Mouse (Mus musculus): ENCODE measurements around the gene Shank3. TPM values are rescaled to one million over a fixed set of nuclear protein-coding genes. Genes with fewer than 3 reads are reported as not detected.

The Shank3 gene
- total RNA-seq, 1 experiment from 2014 or later, result not detected

GRCm38 (mm10) chr15:89475611-89476474 is 23.6 kb upstream of the Shank3 start:
- peak; percentile 93 for ATAC-seq (ENCODE audit: extremely low read depth, insufficient number of reproducible peaks, low FRiP score, poor library complexity, severe bottlenecking)

DNA sequence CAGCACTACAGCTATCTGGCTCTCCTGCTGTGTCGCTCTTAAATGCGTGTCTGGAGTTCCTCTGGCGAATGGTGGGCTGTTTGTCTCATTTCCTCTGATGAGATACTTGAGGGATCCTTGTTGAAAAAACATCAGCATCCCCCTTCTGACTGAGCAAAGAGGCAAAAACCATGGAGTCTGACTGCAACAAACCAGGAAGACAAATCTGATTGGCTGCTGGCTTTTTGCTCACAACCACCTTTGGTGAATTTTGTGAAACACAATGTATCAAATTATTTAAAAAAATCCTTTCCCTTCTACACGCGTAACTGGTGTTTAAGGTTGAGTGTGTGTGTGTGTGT is 23.0 kb upstream of the Shank3 start:
- ATAC-seq (ENCODE audit: extremely low read depth, insufficient number of reproducible peaks, low FRiP score, poor library complexity, severe bottlenecking), result no peak

DNA sequence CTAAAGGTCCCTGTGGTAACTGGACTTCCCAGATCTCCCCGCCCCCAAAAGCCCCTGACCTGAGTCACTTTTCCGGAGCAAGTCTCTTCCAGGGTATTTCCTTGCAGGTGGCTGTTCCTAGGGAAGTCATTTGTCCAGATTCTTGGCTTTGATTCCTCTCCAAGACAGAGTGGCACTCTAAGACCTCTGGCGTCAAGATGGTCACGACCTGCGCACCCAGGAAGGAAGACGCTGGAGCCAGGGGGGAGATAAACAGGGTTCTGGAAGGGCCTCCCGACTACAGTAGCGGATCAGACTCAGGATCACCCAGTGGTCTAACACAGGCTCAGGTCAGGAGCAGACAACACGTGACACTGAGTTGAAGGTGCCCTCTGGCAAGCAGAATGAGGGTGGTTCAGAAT is 22.3 kb upstream of the Shank3 start, which contains the start of gene Arsa:
Gene Arsa (minus strand): TSS at position 335 of the 401 bp plus-strand sequence.
- no peak for ATAC-seq (ENCODE audit: extremely low read depth, insufficient number of reproducible peaks, low FRiP score, poor library complexity, severe bottlenecking)

- ATAC-seq (ENCODE audit: extremely low read depth, insufficient number of reproducible peaks, low FRiP score, poor library complexity, severe bottlenecking), result no peak
Observed at GRCm38 (mm10) chr15:89477806-89478205, 21.6 kb upstream of the Shank3 start.

DNA sequence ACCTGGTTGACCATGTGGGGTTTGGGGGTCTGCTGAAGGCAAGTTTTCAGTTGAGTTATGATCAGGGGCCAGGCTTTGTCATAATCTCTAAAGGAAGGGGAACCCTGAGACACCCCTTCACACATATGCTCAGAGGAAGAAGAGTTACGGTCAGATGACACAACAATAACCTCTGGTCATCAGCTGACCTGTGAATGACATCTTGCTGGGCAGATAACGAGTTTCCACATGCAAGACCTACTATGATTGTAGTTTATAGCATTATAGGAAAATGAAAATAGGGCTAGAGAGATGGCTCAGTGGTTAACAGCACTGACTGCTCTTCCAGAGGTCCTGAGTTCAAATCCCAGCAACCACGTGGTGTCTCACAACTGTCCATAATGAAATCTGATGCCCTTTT is 20.8 kb upstream of the Shank3 start:
- ATAC-seq (ENCODE audit: extremely low read depth, insufficient number of reproducible peaks, low FRiP score, poor library complexity, severe bottlenecking), result no peak

DNA sequence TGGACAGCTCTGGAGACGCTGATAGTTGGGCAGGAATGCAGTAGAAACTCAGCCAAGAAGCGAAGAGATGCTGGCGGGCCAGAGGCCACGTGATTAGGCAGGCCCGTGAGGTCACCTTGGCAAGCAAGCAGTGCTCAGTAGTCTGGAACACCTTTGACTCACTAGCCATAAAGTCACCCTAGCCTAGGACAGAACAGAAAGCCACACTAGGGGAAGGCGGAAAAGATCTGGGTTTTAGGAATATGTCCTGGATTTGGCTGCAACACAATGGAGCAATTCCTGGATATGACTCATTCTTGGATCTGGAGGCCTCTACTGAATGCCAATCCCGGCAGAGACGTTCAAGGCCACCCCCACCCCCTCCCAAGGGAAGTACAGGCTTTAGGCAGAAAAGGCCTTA is 18.8 kb upstream of the Shank3 start:
- ATAC-seq (ENCODE audit: extremely low read depth, insufficient number of reproducible peaks, low FRiP score, poor library complexity, severe bottlenecking), result no peak

GRCm38 (mm10) chr15:89488182-89488581 is 11.2 kb upstream of the Shank3 start:
- ATAC-seq (ENCODE audit: extremely low read depth, insufficient number of reproducible peaks, low FRiP score, poor library complexity, severe bottlenecking), result no peak

DNA sequence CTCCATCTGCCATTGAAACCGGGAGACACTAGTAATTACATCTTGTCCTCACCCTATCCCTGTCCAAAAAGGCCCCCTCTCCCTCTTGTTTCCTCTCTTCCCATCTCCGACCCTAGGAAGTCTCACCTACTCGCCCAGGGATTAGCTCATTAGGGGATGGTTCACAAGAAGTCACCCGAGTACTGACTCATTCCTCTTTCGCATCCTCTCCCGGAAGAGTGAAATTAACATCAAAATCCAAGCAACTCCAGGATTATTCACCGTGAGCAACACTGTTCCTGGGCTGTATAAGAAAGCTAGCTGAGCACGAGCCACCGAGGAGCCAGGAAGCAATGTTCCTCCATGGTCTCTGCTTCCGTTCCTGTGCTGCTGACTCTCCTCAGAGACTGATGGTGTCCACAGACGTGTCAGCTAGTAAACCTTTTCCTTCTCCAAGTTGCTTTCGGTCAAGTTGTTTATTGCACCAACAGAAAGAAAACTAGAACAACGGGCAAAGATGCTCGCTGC is 10.8 kb upstream of the Shank3 start:
- no peak for ATAC-seq (ENCODE audit: extremely low read depth, insufficient number of reproducible peaks, low FRiP score, poor library complexity, severe bottlenecking)

GRCm38 (mm10) chr15:89494970-89495369 is 4.5 kb upstream of the Shank3 start:
- no peak for ATAC-seq (ENCODE audit: extremely low read depth, insufficient number of reproducible peaks, low FRiP score, poor library complexity, severe bottlenecking)

DNA sequence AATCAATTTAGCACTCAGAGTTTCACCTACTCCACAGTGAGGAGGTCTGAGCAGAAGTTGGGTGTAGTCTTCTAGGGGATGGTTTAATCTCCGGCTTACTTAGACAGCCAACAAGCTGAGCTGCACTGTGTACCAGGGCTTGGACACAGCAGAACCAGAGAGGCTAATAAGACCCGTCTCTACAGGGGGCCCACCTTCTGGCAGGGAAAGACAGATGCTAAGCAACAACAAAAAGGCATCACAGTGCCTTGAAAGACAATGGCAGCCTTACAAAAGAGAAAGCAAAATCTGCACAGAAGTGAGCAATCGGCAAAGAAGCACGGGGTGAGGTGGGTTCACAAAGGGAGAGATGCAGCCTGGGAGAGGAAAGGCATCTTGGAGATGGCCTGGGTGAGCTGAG is 3.3 kb upstream of the Shank3 start:
- no peak for ATAC-seq (ENCODE audit: extremely low read depth, insufficient number of reproducible peaks, low FRiP score, poor library complexity, severe bottlenecking)

DNA sequence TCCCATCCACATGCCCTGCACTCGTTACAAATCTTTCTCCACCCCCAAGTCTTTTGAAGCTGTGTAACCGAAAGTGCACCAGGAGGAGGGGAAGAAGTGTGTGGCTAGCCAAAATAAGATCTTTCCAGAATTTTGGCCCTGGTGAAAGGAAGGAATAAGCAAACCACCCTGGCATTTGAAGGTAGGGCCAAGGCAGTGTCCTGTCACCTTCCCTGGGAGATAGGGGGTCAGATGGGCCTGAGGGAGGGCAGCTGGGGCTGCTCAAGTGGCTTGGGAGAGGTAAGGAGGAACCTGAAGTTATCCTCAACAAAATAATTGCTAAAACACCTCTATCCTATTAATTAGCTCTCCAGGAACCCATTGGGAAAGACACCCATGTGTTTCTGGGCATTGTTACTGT is 2.6 kb upstream of the Shank3 start:
- ATAC-seq (ENCODE audit: extremely low read depth, insufficient number of reproducible peaks, low FRiP score, poor library complexity, severe bottlenecking), result no peak

DNA sequence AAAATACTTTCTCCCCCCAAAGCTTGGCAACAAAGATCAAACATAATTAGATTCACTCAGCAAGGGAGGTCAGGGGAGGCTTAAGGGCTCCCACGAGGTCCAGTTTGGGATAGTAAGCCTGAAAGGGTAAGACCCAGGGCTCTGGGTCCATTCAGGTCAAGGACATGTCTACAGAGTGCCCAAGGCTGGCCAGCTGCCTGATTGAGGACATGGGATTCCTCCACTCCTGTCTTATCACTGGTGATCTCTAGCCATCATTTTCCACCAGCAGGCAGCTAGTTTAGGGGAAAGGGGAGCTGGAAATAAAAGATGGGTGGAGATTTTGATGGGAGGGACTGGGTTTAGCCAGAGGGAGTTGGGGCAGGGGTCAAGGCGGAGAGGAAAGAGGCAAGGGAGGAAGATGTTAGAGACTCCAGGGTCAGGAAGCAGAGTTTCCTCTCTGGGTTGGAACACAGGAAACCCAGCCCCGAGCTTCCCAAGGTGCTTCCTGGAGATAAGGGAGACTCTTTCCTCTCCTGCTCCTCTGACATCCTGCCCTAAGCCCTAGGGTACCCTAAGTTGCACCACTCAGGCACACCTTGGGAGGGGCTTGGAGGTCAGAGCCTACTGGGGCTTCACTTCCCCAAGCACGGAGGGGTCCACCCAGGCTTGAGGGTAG is 1.9 kb upstream of the Shank3 start:
- ATAC-seq (ENCODE audit: extremely low read depth, insufficient number of reproducible peaks, low FRiP score, poor library complexity, severe bottlenecking), result no peak

DNA sequence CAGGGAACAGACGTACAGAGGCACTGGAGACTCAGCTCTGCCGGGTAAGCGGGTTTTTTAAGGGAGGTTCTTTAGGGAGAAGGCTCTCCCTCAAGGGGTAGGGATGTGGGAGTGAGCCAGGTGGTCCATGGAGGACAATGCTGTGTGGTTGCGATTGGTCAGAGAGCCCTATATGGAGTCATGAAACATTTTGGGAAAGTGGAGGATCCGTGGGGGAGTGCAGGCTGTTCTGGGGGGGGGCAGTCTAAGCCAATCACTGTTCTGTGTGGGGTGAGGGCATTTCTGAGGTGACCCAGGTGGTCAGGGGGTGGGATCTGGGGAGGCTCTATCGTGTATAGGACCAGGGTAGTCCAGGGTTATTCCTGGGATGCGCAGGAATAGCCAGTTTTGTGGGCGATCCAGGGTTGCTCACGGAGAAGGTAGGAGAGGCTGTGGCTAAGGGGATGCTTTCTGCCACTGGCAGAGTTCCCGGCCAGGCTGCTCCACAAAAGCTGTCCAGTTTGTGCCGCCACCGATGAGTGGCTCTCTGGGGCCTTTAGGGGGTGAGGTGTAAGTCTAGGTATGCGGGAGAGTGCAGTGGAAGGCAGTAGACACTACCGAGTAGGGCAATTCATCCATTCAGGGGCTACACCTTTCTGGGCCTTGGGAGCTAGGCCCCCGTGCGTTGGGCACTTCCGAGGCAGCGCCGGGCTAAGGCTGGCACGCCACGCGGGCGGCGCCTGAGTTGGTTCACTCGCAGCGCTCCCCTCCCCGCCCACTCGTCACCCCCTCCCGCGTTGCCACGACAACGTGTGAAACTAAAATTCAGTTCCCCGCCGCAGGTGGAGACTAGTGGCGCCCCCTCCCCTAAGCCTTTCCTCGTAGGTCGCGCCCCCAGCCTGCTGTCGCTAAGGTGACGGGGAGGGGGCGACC is 1.1 kb upstream of the Shank3 start:
- no peak for ATAC-seq (ENCODE audit: extremely low read depth, insufficient number of reproducible peaks, low FRiP score, poor library complexity, severe bottlenecking)

DNA sequence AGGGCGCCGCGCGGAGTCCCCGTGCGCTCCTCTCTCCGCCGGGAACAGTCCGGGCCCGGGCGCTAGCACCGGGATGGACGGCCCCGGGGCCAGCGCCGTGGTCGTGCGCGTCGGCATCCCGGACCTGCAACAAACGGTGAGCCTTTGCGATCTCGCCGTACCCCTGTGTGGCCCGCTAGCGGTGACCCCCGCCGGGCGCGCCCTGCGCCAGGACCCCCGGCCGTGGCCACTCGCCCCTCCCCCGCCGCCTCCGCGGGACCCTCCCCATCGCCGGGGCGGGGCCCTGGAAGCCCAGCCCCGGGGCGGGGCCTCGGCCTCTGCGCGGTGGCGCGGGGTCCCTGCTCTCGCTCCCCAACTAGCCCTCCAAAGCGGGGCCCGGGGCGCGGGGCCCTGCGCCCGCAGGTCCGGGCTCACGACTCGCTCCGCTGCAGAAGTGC is 379 bp downstream of the Shank3 start:
- no peak for ATAC-seq (ENCODE audit: extremely low read depth, insufficient number of reproducible peaks, low FRiP score, poor library complexity, severe bottlenecking)

DNA sequence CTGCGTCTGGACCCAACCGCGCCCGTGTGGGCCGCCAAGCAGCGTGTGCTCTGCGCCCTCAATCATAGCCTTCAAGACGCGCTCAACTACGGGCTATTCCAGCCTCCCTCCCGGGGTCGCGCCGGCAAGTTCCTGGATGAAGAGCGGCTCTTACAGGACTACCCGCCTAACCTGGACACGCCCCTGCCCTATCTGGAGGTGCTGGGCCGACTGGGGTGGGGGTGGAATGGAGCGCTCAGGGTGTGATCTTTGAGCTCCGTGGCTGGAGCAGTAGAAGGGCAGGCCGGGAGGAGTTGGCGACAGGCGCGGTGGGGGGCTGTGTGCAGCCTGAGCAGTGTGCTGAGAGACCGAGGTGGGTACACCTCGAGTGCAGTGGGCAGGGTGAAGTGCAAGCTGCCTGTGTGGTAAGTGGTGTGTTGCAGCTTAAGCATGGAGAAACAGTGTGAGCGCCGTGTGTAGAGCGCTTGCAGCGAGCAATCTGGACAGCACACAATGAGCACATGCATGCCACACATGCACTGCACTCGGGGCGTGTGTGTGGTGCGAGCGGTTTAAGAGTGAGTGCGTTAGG is 883 bp downstream of the Shank3 start:
- no peak for ATAC-seq (ENCODE audit: extremely low read depth, insufficient number of reproducible peaks, low FRiP score, poor library complexity, severe bottlenecking)

GRCm38 (mm10) chr15:89501321-89501720 is 1.9 kb downstream of the Shank3 start:
- ATAC-seq (ENCODE audit: extremely low read depth, insufficient number of reproducible peaks, low FRiP score, poor library complexity, severe bottlenecking), result no peak

- no peak for ATAC-seq (ENCODE audit: extremely low read depth, insufficient number of reproducible peaks, low FRiP score, poor library complexity, severe bottlenecking)
Observed at GRCm38 (mm10) chr15:89504838-89505237, 5.4 kb downstream of the Shank3 start.

DNA sequence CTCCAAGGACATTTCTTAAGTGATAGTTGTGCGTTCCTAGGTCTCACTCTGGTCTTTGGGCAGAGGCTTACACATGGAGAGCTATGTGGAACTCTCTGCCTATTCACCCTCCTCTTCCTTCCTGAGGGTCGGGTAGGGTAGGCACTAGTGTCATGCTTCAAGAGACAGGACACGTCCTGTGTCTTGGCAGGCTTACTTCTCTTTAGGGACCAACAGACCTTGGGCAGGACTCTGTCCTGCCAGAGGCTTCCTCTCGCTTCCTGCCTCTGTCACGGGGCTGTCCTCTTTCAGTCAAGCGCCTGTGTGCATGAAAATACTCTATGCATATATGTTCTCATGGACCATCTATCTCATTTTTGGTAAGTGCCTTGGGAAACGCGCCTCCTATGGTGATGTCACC is 8.3 kb downstream of the Shank3 start:
- ATAC-seq (ENCODE audit: extremely low read depth, insufficient number of reproducible peaks, low FRiP score, poor library complexity, severe bottlenecking), result no peak

GRCm38 (mm10) chr15:89512679-89513078 is 13.3 kb downstream of the Shank3 start:
- ATAC-seq (ENCODE audit: extremely low read depth, insufficient number of reproducible peaks, low FRiP score, poor library complexity, severe bottlenecking), result no peak
